Mouse (Mus musculus) stomach, postnatal 0 days (tissue): ENCODE results near the gene Tsr2. TPM values are rescaled to one million over a fixed set of nuclear protein-coding genes. Genes with fewer than 3 reads are reported as not detected.

Experiments
- ATAC-seq: fragments of 200-750 bp; cut with Nextera tagmentation; 2 replicates; pipeline ENCODE4 v1.8.0; 2017; ENCODE audit not compliant: low FRiP score, low TSS enrichment
- DNase-seq: peaks from one replicate; pipeline ENCODE4 v3.0.0-alpha.2; 2016; ENCODE audit warnings: low spot score
- H3K27ac ChIP-seq: fragments of 300-500 bp; sonication (generic); replicated peaks from 2 replicates; pipeline ENCODE4 v1.5.1; 2014; ENCODE audit warnings: mild to moderate bottlenecking, control low read depth
- H3K27me3 ChIP-seq: fragments of 300-500 bp; sonication (generic); 2 replicates; pipeline ENCODE4 v1.6.1; 2014; ENCODE audit warnings: low read length; ENCODE audit not compliant: control insufficient read depth, insufficient read depth
- H3K36me3 ChIP-seq: fragments of 300-500 bp; sonication (generic); 2 replicates; pipeline ENCODE4 v1.6.1; 2014; ENCODE audit warnings: low read length, mixed read lengths; ENCODE audit not compliant: control insufficient read depth, insufficient read depth
- H3K4me1 ChIP-seq: fragments of 300-500 bp; sonication (generic); replicated peaks from 2 replicates; pipeline ENCODE4 v1.6.1; 2014; ENCODE audit warnings: antibody characterized with exemption; ENCODE audit not compliant: control insufficient read depth, insufficient read depth
- H3K4me2 ChIP-seq: fragments of 300-500 bp; sonication (generic); replicated peaks from 2 replicates; pipeline ENCODE4 v1.6.1; 2014; ENCODE audit warnings: low read depth, mild to moderate bottlenecking, control low read depth, moderate library complexity
- H3K4me3 ChIP-seq: fragments of 300-500 bp; sonication (generic); 2 replicates; pipeline ENCODE4 v1.5.1; 2014; ENCODE audit warnings: low read depth, low read length, control low read depth
- H3K9ac ChIP-seq: fragments of 300-500 bp; sonication (generic); 2 replicates; pipeline ENCODE4 v1.6.1; 2014; ENCODE audit warnings: mild to moderate bottlenecking, low read length, control low read depth, mixed read lengths
- H3K9me3 ChIP-seq: fragments of 300-500 bp; sonication (generic); 2 replicates; pipeline ENCODE4 v1.6.1; 2016; ENCODE audit warnings: low read length; ENCODE audit not compliant: control insufficient read depth
- CTCF ChIP-seq: IDR thresholded peaks from 2 replicates; pipeline ENCODE4 v1.5.1; 2016; ENCODE audit warnings: antibody characterized with exemption, low read depth, mild to moderate bottlenecking, moderate library complexity
- EP300 ChIP-seq: optimal IDR thresholded peaks from 2 replicates; pipeline ENCODE3; 2016; ENCODE audit warnings: antibody characterized with exemption
- WGBS: fragments of 180-500 bp; shearing (Covaris S2); extraction: QIAGEN DNeasy Blood & Tissue Kit; methylation state at CpG from one replicate; pipeline ENCODE4 v1.1.7; 2014; 5-methylcytosine and 5-hydroxymethylcytosine counted together
- polyA plus RNA-seq: library from polyadenylated mRNA; unstranded; fragments of >200 nt; fragmentation: Nextera tagmentation; extraction: Ambion mirVana; gene quantifications from 2 replicates; pipeline ENCODE4 v1.2.1, GENCODE M21; 2015

Gene Tsr2
- 16.3 and 16.9 TPM in 2 replicates for polyA plus RNA-seq

DNA sequence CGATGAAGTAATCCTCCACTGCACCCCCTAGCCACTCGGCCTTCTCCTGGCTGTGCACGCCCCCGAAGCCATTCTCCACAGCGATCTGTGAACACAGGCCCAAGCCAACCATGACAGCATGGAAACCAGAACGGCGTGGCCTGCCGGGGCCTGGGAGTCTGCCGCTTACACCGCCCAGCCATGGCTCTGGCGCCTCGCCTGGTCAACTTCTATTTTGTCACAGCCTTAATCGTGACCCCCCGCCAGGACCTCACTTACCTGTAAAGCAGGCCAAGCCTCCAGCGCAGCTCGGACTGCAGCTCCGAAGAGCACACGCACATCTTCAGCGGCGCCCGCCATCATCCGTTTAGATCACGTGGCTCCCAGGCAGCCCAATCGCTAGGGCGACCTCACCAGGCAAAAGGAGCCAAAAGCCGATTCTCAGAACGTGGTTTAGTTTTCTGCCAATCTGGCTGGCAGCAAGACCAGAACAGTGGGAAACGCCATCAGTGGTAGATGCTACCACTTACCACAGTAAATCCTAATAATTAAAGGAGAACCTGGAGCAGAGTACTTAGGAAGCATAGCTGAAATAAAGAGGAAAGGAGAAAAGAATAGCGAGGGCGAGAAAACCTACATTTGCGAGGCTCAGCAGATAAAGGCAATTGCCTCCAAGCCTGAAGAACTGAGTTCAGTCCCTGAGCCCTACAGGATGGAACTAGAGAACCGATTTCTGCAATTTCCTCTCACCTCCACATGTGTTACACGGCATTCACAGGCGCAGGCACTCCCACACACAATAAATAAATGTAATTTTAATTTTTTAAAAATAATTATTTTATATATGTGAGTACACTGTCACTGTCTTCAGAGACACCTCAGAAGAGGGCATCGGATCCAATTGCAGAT is at the start of gene Tsr2:
Gene Tsr2 (minus strand): TSS at position 373 of the 888 bp plus-strand sequence.
- 27% methylated on average over 34 of the region's 35 CpGs for WGBS
- ATAC-seq = peak; percentile 93
- no peaks in the 10 kb centered on the region for H3K27me3 ChIP-seq
- DNase-seq = peak; percentile 76
- peak within 1 kb of the TSS; percentile 30; the same call in 1 of the 2 replicates for H3K27ac ChIP-seq
- no peaks in the 10 kb centered on the region for H3K9me3 ChIP-seq
- peak within 1 kb of the TSS; percentile 64 for H3K9ac ChIP-seq
- TF ChIP-seq CTCF (peak; percentile 56), EP300 (no peak)
- no peaks in the 10 kb centered on the region for H3K36me3 ChIP-seq
- peak within 1 kb of the TSS; percentile 48 for H3K4me2 ChIP-seq
- peak within 1 kb of the TSS; percentile 53 for H3K4me3 ChIP-seq
- H3K4me1 ChIP-seq = no peaks in the 10 kb centered on the region

DNA sequence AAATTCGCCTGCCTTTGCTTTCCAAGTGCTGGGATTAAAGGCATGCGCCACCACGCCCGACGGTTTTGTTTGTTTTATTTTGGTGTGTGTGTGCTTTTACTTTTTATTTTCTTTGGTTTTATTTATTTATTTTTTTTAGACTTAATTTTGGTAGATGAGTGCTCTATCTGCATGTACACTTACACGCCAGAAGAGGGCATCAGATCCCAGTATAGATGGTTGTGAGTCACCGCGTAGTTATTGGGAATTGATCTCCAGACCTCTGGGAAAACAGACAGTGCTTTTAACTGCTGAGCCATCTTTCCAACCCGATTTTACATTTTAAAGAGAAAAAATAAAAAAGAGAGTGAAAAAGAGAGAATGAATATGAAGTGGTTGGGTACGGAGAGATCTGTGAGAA is 36.4 kb upstream of the Tsr2 start:
- Histone ChIP-seq H3K9ac (no peak overlapping the region), H3K27ac (no peak overlapping the region), H3K4me1 (no peaks in the 10 kb centered on the region), H3K36me3 (no peaks in the 10 kb centered on the region), H3K4me2 (no peak overlapping the region), H3K27me3 (no peaks in the 10 kb centered on the region), H3K9me3 (no peaks in the 10 kb centered on the region), H3K4me3 (no peak overlapping the region)
- no peak for DNase-seq
- 30% methylated on average over 10 of the region's 10 CpGs for WGBS
- ATAC-seq = no peak
- TF ChIP-seq EP300 (no peak), CTCF (peak; percentile 67)

DNA sequence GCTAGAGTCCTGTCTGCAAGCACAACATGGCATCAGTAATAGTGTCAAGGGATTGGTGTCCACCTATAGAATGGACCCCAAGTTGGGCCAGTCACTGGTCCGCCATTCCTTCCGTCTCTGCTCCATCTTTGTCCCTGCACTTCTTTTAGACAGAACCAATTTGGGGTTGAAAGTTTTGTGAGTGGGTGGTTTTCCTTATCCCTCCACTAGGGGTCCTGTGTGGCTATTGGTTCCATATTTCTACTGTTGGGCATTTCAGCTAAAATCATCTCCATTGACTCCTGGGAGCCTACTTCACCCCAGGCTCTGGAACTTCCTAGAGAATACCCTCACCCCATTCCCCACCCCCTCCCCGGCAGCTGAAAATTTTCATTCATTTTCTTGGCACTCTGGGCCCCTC is 34.1 kb upstream of the Tsr2 start:
- no peaks in the 10 kb centered on the region for H3K4me1 ChIP-seq
- ATAC-seq = no peak
- no peaks in the 10 kb centered on the region for H3K9me3 ChIP-seq
- no peaks in the 10 kb centered on the region for H3K27me3 ChIP-seq
- no peak overlapping the region for H3K4me3 ChIP-seq
- no peak overlapping the region for H3K4me2 ChIP-seq
- H3K27ac ChIP-seq = no peak overlapping the region
- TF ChIP-seq EP300 (no peak), CTCF (peak; percentile 47)
- DNase-seq = no peak
- no peaks in the 10 kb centered on the region for H3K36me3 ChIP-seq
- WGBS = 76% methylated on average over 3 of the region's 3 CpGs
- no peak overlapping the region for H3K9ac ChIP-seq

DNA sequence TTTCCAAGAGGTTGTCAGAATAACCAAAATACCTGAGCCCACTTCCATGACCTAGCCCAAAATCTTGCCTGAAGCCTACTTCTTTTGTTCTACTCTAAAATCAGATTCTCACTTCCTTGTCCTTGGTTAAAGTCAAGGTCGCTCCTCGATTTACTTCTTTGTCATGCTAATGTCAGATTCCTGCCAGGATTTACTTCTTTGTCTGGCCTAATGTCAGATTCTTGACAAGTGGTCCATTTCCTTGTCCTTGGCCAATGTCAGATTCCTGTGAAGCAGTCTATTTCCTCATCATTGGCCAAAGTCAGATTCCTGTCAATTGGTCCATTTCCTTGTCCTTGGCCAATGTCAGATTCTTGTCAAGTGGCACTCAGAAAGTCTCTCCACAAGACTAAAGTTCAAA is 27.6 kb upstream of the Tsr2 start:
- Histone ChIP-seq H3K36me3 (no peaks in the 10 kb centered on the region), H3K4me3 (no peak overlapping the region), H3K4me1 (no peaks in the 10 kb centered on the region), H3K9ac (no peak overlapping the region), H3K4me2 (no peak overlapping the region), H3K9me3 (no peaks in the 10 kb centered on the region), H3K27ac (no peak overlapping the region), H3K27me3 (no peaks in the 10 kb centered on the region)
- DNase-seq (no peak), ATAC-seq (no peak)
- 76% methylated on average over 2 of the region's 2 CpGs for WGBS
- TF ChIP-seq CTCF (no peak), EP300 (no peak)

DNA sequence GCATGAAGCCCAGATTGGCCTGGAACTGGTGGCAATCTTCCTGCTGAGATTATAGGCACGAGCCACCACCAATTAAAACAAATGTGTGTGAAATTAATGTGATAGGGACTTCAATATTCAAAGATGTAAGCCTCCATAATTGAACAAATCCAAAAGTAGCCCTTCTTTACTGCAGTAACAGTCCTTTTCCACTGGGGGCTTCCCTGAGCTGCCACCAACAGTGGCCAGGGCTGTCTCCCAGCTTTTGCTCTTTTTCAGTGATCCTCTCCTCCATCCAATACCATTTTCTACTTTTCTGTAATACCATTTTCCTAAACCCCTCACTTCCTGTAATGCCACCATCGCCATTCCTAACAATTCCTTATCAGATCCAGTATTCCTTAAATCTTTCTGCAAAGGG is 21.1 kb upstream of the Tsr2 start:
- no peak overlapping the region for H3K27ac ChIP-seq
- no peak overlapping the region for H3K4me2 ChIP-seq
- H3K27me3 ChIP-seq = no peaks in the 10 kb centered on the region
- H3K9ac ChIP-seq = no peak overlapping the region
- H3K36me3 ChIP-seq = no peaks in the 10 kb centered on the region
- DNase-seq (no peak), ATAC-seq (no peak)
- TF ChIP-seq EP300 (no peak), CTCF (peak; percentile 68)
- no peak overlapping the region for H3K4me3 ChIP-seq
- 11% methylated on average over 2 of the region's 2 CpGs for WGBS
- H3K4me1 ChIP-seq = no peaks in the 10 kb centered on the region
- no peaks in the 10 kb centered on the region for H3K9me3 ChIP-seq

DNA sequence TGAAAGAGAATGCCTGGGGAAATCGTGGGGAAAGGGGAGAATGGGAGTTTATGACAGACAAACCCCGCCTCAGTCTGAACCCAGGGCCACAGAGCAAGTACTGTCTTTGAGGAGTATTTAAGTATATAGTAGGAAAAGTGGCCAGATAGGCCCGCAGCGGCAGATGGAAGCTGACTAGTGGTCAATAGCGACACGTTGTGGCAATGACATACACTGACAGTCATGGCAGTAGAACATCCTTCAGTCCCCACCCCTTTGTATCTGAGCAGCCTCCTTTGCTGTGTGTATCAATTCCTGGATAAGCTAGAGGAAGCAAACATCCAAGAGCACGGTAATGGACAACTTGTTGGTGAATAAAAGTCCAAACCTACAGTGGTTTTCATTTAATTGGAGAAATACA is 20.5 kb upstream of the Tsr2 start:
- no peak for TF ChIP-seq EP300
- peak; percentile 74 for TF ChIP-seq CTCF
- no peaks in the 10 kb centered on the region for H3K36me3 ChIP-seq
- WGBS = 12% methylated on average over 7 of the region's 7 CpGs
- no peak overlapping the region for H3K9ac ChIP-seq
- peak; percentile 15 for DNase-seq
- H3K9me3 ChIP-seq = no peaks in the 10 kb centered on the region
- no peak overlapping the region for H3K27ac ChIP-seq
- H3K4me2 ChIP-seq = no peak overlapping the region
- no peak; the same call in 1 of the 2 replicates for ATAC-seq
- H3K4me3 ChIP-seq = no peak overlapping the region
- H3K4me1 ChIP-seq = no peaks in the 10 kb centered on the region
- H3K27me3 ChIP-seq = no peaks in the 10 kb centered on the region
